Mouse (Mus musculus) thymus, adult 18-20 months (tissue): ENCODE data around the gene Arfgef3.
A peak's percentile ranks its signal among the peaks of the same experiment; 100 is the strongest.

Source experiments
- DNase-seq, 2 experiments: peaks; one replicate each; pipeline ENCODE4 v3.0.0; 2022; ENCODE audit warnings: mixed read lengths in 2 of 2

Arfgef3 gene

DNA sequence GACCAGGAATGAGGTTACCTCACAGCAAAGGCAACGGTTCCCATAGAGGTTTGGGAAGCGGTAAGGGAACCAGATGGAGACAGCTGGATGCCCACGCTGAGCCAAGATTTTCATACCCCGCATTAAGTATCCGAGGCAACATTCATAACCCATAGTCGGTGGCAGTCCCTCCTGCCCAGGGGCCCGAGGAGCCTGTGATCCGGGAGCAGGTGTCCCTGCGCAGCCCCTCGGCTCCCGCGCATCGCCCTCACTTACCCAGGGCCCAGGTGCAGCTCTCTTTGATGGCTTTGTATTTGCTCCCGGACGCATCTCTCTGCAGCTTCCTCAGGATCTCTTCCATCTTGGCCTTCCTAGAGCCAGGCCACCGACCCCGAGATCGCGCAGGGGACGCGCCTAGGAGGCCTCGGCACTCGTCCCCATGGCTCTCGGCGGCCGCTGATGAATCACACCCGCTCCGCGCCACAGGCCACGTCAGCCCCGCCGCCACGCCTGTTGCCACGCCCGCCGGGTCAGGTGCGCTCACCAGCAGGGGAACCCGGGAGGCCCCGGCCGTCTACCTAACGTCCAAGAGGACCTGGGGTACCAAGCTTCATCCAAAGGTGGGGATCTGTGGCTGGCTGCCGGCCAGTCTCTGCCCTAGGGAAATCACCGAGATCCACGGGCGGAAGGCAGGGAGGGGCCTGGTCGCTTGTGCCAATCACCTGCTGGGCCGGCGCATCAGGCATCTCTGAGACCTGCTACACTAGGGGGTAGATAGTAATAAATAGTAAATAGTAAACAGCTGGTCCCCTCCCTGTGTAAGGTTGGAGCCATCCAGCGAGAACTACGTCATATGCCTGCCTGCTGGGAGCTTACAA is at the start of gene Arfgef3:
TSS of gene Arfgef3 (minus strand) at position 664 of the 857 bp plus-strand sequence.
- DNase-seq: peak; percentile 16 to 28

DNA sequence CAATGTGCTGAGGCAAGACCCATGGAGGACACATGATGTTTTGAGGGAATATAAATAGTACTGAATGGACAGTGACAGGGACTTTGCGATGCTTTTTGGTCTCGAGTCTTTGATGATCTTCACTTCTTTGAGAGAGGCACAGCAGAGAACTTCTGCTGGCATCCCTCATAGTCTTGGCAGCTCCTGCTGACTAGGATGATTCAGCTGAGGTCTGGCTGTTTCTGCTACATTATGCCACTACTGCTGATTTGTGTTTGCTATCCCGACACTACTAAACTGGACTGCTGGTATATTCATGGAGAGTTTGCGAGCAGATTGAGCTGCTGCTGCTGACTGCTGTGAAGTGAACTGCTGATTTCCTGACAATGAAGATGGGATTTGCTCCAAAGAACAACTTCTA is 46.3 kb upstream of the Arfgef3 start:
- no peak for DNase-seq

DNA sequence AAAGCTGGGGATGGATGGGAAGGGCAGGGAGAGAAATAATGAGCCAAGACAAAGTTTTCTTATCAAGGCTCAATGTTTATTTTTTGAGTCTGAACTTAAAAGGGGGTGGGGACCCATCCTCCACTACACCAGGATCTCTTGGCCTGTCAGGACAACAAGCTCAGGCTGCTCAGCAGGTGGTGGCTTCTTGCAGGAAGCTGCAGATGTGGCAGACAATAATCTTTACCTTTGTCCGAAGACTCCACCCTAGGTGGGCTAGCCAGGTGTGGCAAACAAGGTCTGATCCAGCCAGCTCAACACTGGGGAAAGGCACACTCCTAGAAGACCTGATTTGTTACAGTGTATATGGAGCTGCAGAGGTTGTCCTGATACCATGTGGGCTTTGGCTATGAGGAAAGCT is 44.9 kb upstream of the Arfgef3 start:
- no peak for DNase-seq

DNA sequence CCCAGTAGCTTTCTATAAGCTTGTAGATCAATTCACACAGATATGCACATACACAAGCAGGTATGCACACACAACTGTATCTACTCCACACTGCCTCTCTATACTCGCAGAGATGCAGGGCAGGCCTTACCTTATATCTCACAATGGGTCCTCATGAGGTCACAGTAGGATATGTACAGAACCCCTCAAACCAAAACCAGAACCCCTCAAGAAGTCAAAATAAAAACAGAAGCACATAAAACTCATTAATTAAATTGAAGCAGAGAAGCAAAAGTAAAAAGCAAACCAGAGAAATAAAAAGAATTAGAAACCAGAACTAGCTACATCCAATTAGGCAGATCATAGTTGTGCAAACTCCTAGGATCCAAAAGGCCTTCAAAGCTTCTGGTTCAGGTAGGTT is 42.9 kb upstream of the Arfgef3 start, which contains the start of gene Gm4922:
TSS of gene Gm4922 (minus strand) at position 101 of the 400 bp plus-strand sequence.
- no peak for DNase-seq

DNA sequence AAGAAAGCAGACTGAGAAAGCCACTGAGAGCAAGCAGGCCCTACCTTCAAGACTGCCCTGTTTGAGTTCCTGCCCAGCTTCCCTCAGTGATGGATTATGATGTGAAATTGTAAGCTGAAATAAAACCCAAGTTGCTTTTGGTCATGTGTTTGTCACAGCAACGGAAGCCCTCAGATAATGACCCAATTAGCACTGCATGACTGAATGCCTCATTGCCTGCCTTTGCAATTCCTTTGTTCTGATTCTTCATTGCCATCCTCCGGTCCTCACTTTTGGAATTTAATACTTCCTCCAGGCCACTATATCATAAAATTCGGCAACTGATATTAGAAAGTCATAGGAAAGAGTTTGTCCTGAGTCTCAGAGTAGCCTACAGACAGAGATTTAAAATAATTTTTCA is 33.8 kb upstream of the Arfgef3 start:
- no peak for DNase-seq

DNA sequence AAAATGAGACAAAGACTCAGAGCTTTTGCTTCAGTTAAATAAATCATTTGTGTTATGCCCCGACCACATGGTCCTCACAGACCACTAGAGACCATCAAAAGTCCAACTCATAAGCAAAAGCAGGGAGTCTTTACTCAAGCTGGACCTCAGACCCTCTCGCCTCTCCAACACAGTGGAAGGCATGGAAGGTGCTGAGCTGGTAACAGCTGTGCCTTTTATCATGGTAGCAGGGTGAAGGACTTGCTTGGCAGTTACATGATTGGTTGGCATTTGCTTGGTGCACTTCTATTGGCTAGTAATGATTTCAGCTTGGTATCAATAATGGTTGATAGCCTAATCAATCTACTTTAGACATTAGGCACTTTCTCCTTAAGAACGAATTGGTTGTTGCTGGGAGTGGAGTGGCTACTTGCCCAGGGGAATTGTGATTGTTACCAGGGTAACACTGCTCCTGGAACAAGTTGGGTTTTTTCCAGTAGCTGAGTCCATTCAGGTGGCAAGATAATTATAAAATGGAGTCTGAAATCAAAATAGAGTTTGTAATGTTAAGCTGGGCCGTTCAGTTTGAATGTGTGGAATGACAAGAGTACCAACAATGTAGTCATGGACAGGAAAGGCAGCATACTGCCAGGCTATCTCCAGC is 28.9 kb upstream of the Arfgef3 start:
- DNase-seq: no peak

DNA sequence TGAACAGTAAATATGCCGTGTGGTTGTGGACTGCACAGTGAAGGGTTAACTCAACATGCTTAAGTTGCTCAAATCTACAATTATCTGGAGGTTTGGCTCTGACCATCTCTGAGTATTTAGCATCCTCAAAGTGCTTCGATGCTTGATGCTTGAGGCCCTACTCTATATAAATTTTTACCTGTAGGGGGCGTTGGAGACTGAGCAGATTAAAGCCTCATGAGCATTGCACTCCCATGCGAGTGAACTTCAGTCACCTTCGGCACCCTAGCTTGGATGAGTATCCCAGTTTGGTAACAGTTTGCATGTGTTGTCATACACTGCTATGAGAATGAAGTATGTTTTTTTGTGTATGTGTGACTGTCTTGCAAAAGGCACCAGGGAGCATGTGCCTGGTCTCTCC is 26.2 kb upstream of the Arfgef3 start:
- DNase-seq: no peak

DNA sequence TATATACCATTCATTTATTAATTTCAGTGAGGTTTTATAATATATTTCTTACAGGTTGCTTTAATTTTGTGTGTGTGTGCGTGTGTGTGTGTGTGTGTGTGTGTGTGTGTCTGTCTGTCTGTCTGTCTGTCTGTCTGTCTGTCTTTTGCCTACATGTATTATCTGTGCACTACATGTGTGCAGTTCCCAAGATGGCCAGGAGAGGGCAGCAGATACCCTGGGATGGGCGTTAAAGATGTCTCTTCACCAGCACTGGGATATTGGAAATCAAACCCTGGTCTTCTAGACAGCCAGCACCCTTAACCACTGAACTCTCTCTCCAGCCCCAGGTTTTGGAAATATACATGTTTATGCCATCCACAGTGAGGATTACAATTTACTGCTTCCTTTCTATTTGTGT is 16.5 kb upstream of the Arfgef3 start:
- peak; percentile 14 to 30 for DNase-seq

DNA sequence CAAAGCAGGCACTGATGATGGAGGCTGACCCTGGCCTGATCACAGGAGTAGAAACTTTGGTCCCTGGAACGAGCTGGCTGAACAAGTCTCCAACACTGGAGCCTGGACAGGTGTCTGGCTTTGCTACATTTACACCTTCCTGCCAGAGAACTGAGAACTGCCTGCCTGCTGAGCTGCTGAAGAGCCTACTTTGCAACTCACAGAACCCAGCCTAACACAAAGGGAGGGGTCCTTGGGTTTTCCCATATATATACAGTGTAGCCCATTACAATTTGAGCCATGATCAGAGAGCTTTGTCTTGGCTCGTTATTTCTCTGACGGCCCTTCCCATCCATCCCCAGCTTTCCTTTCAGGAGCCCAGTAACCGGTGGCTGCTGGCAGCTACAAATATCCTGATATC is 6.3 kb upstream of the Arfgef3 start:
- DNase-seq: no peak

DNA sequence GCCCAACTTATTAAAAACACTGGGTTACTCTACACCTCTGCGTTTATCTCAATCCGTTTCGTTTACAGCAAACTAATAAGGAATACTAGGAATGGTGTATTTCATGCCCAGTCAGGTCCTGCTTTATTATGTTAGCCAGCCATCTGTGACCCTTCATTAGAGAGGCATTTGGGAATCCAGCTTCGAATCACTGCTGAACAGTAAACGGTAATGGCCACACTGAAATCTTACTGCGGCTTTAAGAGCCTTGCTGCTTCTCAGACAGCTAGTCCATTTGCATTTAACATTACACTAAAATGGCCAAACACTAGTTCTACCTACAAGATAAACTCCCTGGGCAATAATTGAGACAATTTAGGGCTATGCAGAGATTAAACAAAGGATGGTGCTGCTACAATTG is 1.7 kb downstream of the Arfgef3 start:
- DNase-seq: no peak

DNA sequence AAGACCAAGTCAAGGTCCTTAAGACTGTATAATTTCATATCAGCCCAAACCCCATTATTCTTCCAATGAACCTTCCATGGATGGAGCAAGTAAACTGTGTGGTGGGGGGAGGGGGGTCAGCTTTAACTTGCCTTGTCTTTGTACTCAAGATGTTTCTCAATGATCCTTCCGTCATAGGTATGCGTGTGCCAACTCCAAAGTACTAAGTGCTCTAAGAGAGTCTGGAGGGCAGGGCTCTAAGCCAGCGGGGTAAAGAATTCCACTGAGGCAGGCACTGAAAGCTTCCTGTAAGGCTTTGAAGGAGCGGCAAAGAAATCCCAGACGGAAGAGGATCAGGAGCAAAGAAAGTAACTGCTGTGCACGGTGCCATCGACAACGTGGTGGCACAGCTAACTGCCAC is 2.7 kb downstream of the Arfgef3 start:
- no peak for DNase-seq

DNA sequence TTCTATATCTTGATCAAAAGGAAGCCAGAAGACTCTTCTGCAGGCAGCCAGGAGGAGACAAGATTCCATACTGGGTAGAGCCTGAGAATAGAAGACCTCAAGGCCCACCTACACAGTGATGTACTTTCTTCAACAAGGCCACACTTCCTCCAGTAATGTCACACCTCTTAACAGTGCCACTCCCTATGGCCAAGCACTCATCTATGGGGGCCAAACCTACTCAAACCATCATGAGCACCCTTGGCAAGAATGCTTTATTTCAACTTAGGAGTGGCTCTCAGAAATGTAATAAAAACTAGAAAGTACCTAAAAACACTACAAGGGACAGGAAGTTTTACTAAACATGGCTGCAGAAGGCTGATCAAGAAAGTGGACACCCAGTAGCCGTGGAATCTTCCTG is 15.2 kb downstream of the Arfgef3 start:
- no peak for DNase-seq

DNA sequence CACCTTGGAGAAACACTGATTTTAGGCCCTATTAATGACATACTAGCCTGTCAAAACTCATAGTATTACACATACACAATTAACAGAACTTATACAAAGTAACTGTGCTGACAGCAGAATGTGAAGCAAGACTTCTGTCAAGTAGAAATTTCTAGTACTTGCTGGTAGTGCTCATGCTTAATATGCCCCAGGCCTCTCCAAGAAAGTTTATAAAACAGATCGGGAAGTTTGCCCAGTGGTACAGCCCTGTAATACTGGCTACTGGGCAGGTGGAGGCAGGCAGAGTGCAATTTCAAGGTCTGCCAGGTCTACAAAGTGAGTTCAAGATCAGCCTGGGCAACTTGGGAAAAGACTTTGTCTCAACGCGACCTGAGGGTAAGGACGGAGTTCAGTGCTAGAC is 32.3 kb downstream of the Arfgef3 start:
- DNase-seq: no peak

DNA sequence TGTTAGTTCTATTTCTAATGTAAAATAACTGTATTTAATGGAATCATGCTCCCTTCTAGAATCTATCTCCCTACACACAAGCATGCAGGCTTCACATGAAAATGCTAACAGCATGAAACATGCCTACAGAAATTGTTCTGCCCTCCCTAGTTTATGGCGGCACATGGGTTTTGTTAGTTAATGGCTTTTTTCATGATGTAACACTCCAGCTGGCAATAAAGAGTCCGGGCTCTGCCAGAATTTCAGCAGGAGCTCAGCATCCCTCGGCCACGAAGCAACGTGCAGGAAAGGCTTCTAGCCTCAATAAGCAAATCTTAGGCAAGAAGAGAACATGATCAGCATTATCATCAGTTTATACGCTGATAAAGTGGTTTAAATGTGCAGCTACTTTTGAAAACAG is 32.8 kb downstream of the Arfgef3 start:
- DNase-seq: no peak

DNA sequence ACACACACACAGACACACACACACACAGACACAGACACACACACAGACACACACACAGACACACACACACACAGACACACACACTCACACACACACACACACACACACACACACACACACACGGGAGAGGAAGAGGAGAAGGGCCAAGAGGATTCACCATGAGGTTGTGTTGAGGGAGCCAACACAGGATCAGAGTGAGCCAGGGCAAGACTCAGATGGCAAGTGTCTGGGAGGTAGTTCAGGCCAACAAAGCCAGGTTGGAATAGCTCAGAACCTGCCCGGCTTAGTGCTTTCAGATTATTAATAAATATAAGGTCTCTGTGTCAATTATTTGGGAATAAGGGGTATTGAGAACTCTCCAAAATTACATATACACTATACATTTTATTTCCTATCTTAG is 33.9 kb downstream of the Arfgef3 start:
- no peak for DNase-seq

DNA sequence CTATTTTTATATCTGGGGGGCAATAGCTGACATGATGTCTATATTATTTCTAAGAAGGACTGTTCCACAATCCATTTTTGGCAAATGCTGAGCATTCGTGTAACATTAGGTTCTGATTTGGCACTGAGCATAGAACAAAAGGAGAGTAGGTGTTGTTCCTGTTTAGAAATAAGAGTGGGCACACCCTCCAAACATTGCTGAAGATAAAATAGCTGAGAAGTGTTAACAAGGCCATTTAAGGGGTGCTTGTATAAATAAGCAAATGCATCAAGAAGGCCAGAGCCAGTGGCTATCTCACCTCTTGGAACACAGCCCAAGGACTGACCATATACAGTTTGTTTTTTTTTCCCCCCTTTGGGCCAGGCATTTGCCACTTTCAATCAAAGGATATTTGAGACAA is 35.1 kb downstream of the Arfgef3 start:
- DNase-seq: no peak

DNA sequence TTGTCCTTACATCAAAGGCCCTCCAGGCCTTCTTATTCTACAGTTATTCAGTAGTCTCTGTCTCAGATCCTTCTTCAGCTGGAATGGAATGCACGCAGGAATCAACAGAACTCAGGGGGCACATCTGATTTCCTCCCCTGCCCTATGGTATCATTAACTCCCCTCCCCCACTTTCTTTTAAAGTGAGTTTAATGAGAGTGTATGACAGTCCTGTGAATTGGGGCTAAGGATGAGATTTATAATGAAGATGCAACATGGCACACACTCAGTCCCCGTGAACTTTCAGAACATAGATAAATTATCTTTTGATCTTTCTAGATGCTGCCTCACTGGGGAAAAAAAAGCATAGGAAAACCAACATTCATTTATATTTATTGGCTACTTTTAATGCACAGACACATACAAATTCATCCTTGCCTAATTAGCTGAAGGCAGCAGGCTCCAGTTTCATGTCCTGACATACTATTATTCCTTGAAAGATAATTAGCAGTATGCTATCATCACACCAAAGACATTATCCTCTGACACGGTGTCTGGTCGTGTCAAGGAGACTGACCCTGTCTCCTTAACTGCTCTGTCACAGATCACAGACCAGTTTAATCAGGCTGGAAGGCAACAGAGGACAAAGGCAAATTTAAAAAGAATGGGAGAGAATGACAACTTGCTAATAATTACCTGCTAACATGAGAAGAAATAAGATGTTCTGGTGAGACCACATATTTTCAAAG is 39.2 kb downstream of the Arfgef3 start:
- no peak for DNase-seq

DNA sequence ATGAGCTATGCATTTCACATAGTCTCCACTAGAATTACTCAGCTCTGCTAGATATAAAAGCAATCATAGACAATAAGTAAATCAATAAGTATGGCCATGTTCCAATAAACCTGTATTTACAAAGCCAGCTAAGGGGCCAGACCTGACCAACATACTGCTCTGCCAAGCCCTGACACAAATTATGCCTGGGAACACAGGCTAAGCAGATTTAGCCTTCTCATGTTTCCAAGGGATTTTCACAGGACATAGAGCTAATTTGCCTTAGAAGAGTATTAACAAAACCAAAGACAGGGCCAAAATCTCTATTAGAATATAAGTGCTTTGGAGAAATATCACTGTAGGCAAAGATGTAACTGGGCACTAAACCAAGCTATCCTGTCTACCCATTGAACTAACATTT is 42.2 kb downstream of the Arfgef3 start:
- no peak for DNase-seq

DNA sequence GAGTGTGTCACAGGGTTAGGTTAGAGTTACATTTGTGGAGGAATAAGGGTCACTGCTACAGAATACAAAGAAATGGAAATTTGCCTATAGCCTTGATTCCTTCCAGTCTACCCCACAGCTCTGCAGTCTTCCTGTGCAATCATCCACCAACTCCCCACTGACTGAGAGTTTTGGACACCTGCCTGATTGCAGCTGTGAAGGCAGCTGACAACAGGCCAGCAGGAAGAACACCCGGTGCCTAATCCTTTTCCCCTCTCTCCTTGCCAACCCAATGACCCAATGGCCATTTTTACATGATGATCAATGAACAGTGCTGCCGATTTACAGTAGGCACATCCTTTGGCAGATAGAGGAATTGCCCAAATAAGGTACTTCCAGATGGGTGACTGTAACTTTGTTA is 43.6 kb downstream of the Arfgef3 start:
- no peak for DNase-seq

DNA sequence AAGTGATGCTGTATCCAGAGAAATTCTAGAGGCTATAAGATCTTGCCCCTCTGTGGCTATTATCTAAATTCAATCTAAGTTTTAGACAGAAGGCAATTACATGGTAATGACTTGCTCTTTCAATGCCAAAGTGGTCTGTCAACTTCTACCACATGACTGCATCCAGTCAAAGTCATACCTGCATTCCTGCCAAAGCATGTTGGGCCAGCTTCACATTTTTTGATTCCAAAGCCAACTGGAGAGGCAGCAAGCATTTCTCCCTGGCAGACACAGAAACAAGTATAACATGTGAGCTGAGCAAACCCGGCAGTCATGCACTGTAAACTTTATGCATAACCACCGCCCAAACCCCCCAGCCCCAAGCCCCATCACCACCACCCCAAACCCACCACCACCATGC is 44.6 kb downstream of the Arfgef3 start:
- DNase-seq: no peak

DNA sequence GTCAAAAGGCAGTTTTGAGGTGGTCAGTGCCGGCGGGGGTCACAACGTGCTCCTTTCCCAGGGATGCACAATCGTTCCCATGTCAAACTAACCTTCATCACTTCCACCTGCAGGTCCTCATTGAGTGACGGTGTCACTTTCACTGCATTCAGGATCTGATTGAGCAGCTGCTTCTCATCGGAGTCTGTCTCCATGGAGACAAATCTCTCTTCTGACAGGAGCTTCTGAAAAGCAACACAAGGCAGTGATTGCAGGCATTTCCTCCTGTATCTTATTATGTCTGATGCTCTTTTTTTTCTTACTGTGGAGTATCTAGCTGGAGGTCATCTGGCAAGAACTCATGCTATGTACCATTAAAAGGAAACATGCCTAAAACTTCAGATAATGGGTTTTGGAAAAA is 47.3 kb downstream of the Arfgef3 start:
- DNase-seq: no peak

DNA sequence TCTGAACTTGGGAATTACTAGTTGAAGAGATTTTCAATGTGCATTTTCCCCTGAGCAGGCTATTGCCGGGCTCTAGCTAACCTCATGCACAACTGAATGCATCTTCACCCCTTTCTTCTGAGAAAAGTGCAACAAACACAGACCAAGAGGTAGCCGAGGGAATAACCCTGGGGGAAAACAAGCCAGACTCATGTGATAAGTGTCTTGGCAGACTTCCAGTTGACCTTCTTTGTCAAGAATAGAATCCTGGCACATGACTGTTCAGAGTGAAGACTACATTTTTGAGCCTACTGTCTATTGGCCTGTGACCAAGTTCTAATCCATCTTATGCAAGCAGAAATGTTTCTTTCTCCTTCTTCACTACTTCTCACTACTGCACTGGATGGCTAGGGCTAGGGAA is 55.5 kb downstream of the Arfgef3 start:
- DNase-seq: no peak

DNA sequence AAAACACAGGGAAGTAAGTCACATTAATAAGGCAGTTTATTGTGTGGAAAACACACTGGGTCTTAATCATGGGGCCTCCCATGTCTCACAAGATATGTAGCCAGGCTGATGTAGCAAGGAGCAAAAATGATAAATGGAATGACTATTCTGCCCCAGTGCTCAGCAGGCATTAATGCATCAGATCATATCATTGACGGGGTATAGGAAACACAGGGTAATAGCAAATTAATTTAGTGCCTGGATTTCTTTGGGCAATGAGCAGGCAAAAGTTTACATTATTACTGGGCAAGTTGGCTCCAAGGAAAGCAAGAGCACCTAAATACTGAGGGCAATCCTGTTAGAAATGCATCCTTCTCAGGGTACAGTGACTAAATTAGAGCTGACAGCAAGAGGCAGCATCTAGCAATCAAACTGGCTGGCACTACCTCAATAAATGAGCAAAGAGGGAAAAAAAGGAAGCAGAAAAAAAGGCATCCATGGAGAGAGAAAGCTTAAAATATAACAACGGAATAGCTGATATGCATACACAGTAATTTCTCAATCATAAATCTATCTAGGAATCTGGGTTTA is 62.3 kb downstream of the Arfgef3 start:
- no peak for DNase-seq
